Mouse (Mus musculus) MEL (cell line): ENCODE data around the gene Ripor2. TPM values are rescaled to one million over a fixed set of nuclear protein-coding genes. Genes with fewer than 3 reads are reported as not detected.

Experiments used
- DNase-seq: peaks from one replicate; pipeline ENCODE4 v3.0.0; 2011; ENCODE audit warnings: low read depth, low spot score
- H3K27ac ChIP-seq: 2 replicates; pipeline ENCODE4 v1.5.1; 2012; ENCODE audit warnings: low read depth, mild to moderate bottlenecking, control low read depth, low read length, moderate library complexity; ENCODE audit not compliant: control insufficient read depth
- H3K27me3 ChIP-seq, 2 experiments: fragments of 150-350 bp in 1 of 2; sonication (generic) in 1 of 2; 2 replicates each; pipeline ENCODE4 v1.6.1; 2012; ENCODE audit warnings: low read length in 2 of 2, mild to moderate bottlenecking in 2 of 2, improper control_type of control experiment in 1 of 2, moderate library complexity in 1 of 2; ENCODE audit not compliant: insufficient read depth in 2 of 2, control insufficient read depth in 1 of 2
- H3K36me3 ChIP-seq, 2 experiments: 2 replicates each; pipeline ENCODE4 v1.6.1; 2012 to 2014; ENCODE audit warnings: low read length in 2 of 2, improper control_type of control experiment in 1 of 2, inconsistent platforms in 1 of 2, mild to moderate bottlenecking in 1 of 2; ENCODE audit not compliant: insufficient read depth in 2 of 2, control insufficient read depth in 1 of 2
- H3K4me1 ChIP-seq, 2 experiments: fragments of 150-350 bp in 1 of 2; sonication (generic) in 1 of 2; 2 replicates each; pipeline ENCODE4 v1.6.1; 2012; ENCODE audit warnings: low read length in 2 of 2, improper control_type of control experiment in 1 of 2, mild to moderate bottlenecking in 1 of 2; ENCODE audit not compliant: insufficient read depth in 2 of 2, control insufficient read depth in 1 of 2
- H3K4me3 ChIP-seq, 2 experiments: fragments of 150-350 bp in 1 of 2; sonication (generic) in 1 of 2; 2 replicates each; pipeline ENCODE4 v1.5.1; 2012; ENCODE audit warnings: low read depth in 2 of 2, low read length in 2 of 2, mild to moderate bottlenecking in 2 of 2, moderate library complexity in 2 of 2, control low read depth in 1 of 2, improper control_type of control experiment in 1 of 2; ENCODE audit not compliant: control insufficient read depth in 1 of 2, insufficient read depth in 1 of 2
- H3K79me2 ChIP-seq: 2 replicates; pipeline ENCODE4 v1.6.1; 2012; ENCODE audit warnings: mild to moderate bottlenecking, low read length, moderate library complexity; ENCODE audit not compliant: control insufficient read depth, poor library complexity, insufficient read depth
- H3K9ac ChIP-seq: 2 replicates; pipeline ENCODE4 v1.6.1; 2012; ENCODE audit warnings: low read depth, mild to moderate bottlenecking, control low read depth, low read length, moderate library complexity; ENCODE audit not compliant: control insufficient read depth, poor library complexity, severe bottlenecking
- H3K9me3 ChIP-seq: fragments of 150-350 bp; sonication (generic); replicated peaks from 2 replicates; pipeline ENCODE4 v1.6.1; 2012; ENCODE audit warnings: mild to moderate bottlenecking, low read length, improper control_type of control experiment, moderate library complexity; ENCODE audit not compliant: insufficient read depth
- BHLHE40 ChIP-seq: IDR thresholded peaks from 2 replicates; pipeline ENCODE4 v1.6.1; 2012; ENCODE audit warnings: low read depth, mild to moderate bottlenecking, inconsistent platforms, low read length, improper control_type of control experiment, borderline replicate concordance
- CHD1 ChIP-seq: IDR thresholded peaks from 2 replicates; pipeline ENCODE4 v1.6.1; 2012; ENCODE audit warnings: low read depth, mild to moderate bottlenecking, inconsistent platforms, low read length, improper control_type of control experiment
- CHD2 ChIP-seq: IDR thresholded peaks from 2 replicates; pipeline ENCODE4 v1.6.1; 2011; ENCODE audit warnings: low read length, improper control_type of control experiment
- CTCF ChIP-seq, 3 experiments: IDR thresholded peaks in 2 of 3; conservative IDR thresholded peaks in 1 of 3; 2 replicates each; pipeline ENCODE4 v1.5.1; 2011 to 2012; ENCODE audit warnings: low read length in 3 of 3, low read depth in 2 of 3, mild to moderate bottlenecking in 2 of 3, improper control_type of control experiment in 1 of 3, inconsistent platforms in 1 of 3, mixed read lengths in 1 of 3, moderate library complexity in 1 of 3; ENCODE audit not compliant: control insufficient read depth in 1 of 3, insufficient read depth in 1 of 3, poor library complexity in 1 of 3, severe bottlenecking in 1 of 3
- ELF1 ChIP-seq: IDR thresholded peaks from 2 replicates; pipeline ENCODE4 v1.6.1; 2014; ENCODE audit warnings: low read depth, mild to moderate bottlenecking, inconsistent platforms, low read length, improper control_type of control experiment, moderate library complexity
- EP300 ChIP-seq, 2 experiments: IDR thresholded peaks; 2 replicates each; pipeline ENCODE4 v1.6.1; 2011; ENCODE audit warnings: improper control_type of control experiment in 2 of 2, low read length in 2 of 2, low read depth in 1 of 2, mild to moderate bottlenecking in 1 of 2
- ETS1 ChIP-seq: IDR thresholded peaks from 2 replicates; pipeline ENCODE4 v1.6.1; 2012; ENCODE audit warnings: low read depth, mild to moderate bottlenecking, inconsistent platforms, low read length, improper control_type of control experiment, moderate library complexity
- GABPA ChIP-seq: IDR thresholded peaks from 2 replicates; pipeline ENCODE4 v1.6.1; 2012; ENCODE audit warnings: low read depth, mild to moderate bottlenecking, inconsistent platforms, low read length, improper control_type of control experiment, moderate library complexity
- GATA1 ChIP-seq: IDR thresholded peaks from 2 replicates; pipeline ENCODE4 v1.6.1; 2011; ENCODE audit warnings: low read depth, low read length, improper control_type of control experiment
- JUND ChIP-seq: IDR thresholded peaks from 2 replicates; pipeline ENCODE4 v1.6.1; 2011; ENCODE audit warnings: low read depth, mild to moderate bottlenecking, improper control_type of control experiment, low read length
- KAT2A ChIP-seq: conservative IDR thresholded peaks from 2 replicates; pipeline ENCODE4 v1.6.1; 2012; ENCODE audit warnings: low read depth, low read length, improper control_type of control experiment, inconsistent platforms
- MAX ChIP-seq: IDR thresholded peaks from 2 replicates; pipeline ENCODE4 v1.6.1; 2011; ENCODE audit warnings: low read length, improper control_type of control experiment
- MEF2A ChIP-seq: IDR thresholded peaks from 2 replicates; pipeline ENCODE4 v1.6.1; 2014; ENCODE audit warnings: low read depth, mild to moderate bottlenecking, inconsistent platforms, low read length, improper control_type of control experiment; ENCODE audit not compliant: poor library complexity, insufficient replicate concordance, severe bottlenecking; ENCODE audit errors: extremely low read depth
- MXI1 ChIP-seq: IDR thresholded peaks from 2 replicates; pipeline ENCODE4 v1.6.1; 2011; ENCODE audit warnings: mild to moderate bottlenecking, low read depth, low read length, improper control_type of control experiment
- NELFE ChIP-seq: IDR thresholded peaks from 2 replicates; pipeline ENCODE4 v1.6.1; 2011; ENCODE audit warnings: low read depth, low read length, improper control_type of control experiment
- POLR2AphosphoS2 ChIP-seq: IDR thresholded peaks from 2 replicates; pipeline ENCODE4 v1.6.1; 2011; ENCODE audit warnings: low read length, improper control_type of control experiment
- POLR2AphosphoS5 ChIP-seq: IDR thresholded peaks from 2 replicates; pipeline ENCODE4 v1.6.1; 2012; ENCODE audit warnings: low read depth, borderline replicate concordance, mild to moderate bottlenecking, inconsistent platforms, low read length, moderate library complexity, mixed read lengths
- SIN3A ChIP-seq: IDR thresholded peaks from 2 replicates; pipeline ENCODE4 v1.6.1; 2012; ENCODE audit warnings: low read length, improper control_type of control experiment, inconsistent platforms
- TAL1 ChIP-seq: IDR thresholded peaks from 2 replicates; pipeline ENCODE4 v1.6.1; 2012; ENCODE audit warnings: mild to moderate bottlenecking, inconsistent platforms, low read length, moderate library complexity, mixed read lengths
- TBP ChIP-seq: IDR thresholded peaks from 2 replicates; pipeline ENCODE4 v1.8.0; 2011; ENCODE audit warnings: low read depth, low read length, improper control_type of control experiment
- TCF12 ChIP-seq: IDR thresholded peaks from 2 replicates; pipeline ENCODE4 v1.6.1; 2014; ENCODE audit warnings: low read depth, mild to moderate bottlenecking, inconsistent platforms, low read length, improper control_type of control experiment, moderate library complexity
- USF1 ChIP-seq: IDR thresholded peaks from 2 replicates; pipeline ENCODE4 v1.6.1; 2014; ENCODE audit warnings: low read depth, mild to moderate bottlenecking, inconsistent platforms, low read length, improper control_type of control experiment, moderate library complexity
- USF2 ChIP-seq, 2 experiments: IDR thresholded peaks; 2 replicates each; pipeline ENCODE4 v1.6.1; 2011 to 2012; ENCODE audit warnings: improper control_type of control experiment in 2 of 2, low read length in 2 of 2, borderline replicate concordance in 1 of 2, inconsistent platforms in 1 of 2, low read depth in 1 of 2, mild to moderate bottlenecking in 1 of 2; ENCODE audit not compliant: insufficient read depth in 1 of 2
- ZKSCAN1 ChIP-seq: IDR thresholded peaks from 2 replicates; pipeline ENCODE4 v1.6.1; 2012; ENCODE audit warnings: low read depth, mild to moderate bottlenecking, inconsistent platforms, low read length, improper control_type of control experiment, moderate library complexity
- ZMIZ1 ChIP-seq: IDR thresholded peaks from 2 replicates; pipeline ENCODE4 v1.6.1; 2012; ENCODE audit warnings: low read depth, mild to moderate bottlenecking, inconsistent platforms, low read length, improper control_type of control experiment, moderate library complexity
- polyA plus RNA-seq, 2 experiments: library from polyadenylated mRNA; stranded (reverse) in 1 of 2; unstranded in 1 of 2; fragments of >175 nt in 1 of 2; fragments of >200 nt in 1 of 2; gene quantifications; 2 replicates each; pipeline versions ENCODE4 v1.2.1 to v1.2.4; 2012; ENCODE audit warnings: low replicate concordance in 2 of 2, low read depth in 1 of 2; ENCODE audit not compliant: insufficient read length in 2 of 2, insufficient read depth in 1 of 2, missing spikeins in 1 of 2
- total RNA-seq: library from RNA; depleted of rRNA; stranded (reverse); fragments of 300-350 nt; gene quantifications from 2 replicates; pipeline ENCODE4 v1.2.3, GENCODE M21; 2012

Gene Ripor2
- total and polyA plus RNA-seq, 3 experiments, result 13.5 to 18.5 TPM; not detected in 1

DNA sequence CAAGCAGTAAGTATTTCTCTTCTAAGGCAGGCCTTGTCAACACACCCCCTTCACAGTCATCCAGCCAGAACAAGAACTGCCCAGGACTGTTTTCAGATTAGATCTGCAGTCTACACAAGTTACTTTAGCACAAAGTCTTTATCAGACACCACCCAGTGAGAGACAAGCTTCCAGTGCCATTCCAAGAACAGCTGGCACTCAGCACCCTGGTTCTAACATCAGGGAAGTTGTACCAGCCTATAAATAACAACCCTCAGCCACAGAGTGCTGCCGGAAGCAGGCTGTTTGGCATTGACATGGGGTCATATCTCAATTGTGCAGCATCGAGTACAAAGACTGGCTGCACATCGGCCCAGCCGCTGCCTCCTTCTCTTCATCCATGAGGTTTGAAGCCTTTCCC lies 21.0 kb downstream of the Ripor2 start:
- H3K9me3 ChIP-seq, result no peaks in the 10 kb centered on the region
- H3K27ac ChIP-seq, result no peak overlapping the region
- peaks cover 4 to 8% of the 10 kb centered on the region in 2 experiments for H3K4me1 ChIP-seq

DNA sequence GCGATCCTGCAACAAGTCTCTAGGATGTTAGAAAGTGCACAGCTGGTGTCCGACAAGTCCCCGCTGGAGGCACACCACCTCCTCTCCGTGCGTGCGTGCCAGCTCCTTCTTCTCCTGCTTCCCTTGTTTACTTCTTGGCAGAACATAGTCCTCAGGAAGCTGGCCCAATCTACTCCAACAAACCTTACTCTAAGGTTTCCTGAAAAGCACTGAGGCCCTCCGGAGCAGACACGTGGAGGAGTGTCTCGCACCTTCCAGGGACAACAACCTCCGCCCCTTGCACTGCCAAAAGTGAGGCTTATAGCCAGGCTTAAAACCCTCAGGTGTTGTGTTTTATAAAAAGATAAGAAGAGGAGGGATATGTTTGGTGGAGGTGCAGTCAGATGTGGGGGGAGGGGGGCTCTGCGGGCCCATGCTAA lies 21.6 kb downstream of the Ripor2 start:
- no peak for DNase-seq
- Histone ChIP-seq H3K4me3 (no peak overlapping the region), H3K9me3 (no peaks in the 10 kb centered on the region), H3K79me2 (no peaks in the 10 kb centered on the region), H3K4me1 (peaks cover 4 to 8% of the 10 kb centered on the region in 2 experiments), H3K27me3 (no peaks in the 10 kb centered on the region), H3K9ac (no peak overlapping the region), H3K27ac (no peak overlapping the region), H3K36me3 (peaks cover 0 to 6% of the 10 kb centered on the region in 2 experiments; a peak in 3 of 4 replicates)
- no peak for TF ChIP-seq MAX
- no peak for TF ChIP-seq CHD1
- TF ChIP-seq GABPA, result no peak
- TF ChIP-seq CHD2, result no peak

More for the DNA sequence above, 21.0 kb downstream of the Ripor2 start:
- Histone ChIP-seq H3K36me3 (peaks cover 0 to 6% of the 10 kb centered on the region in 2 experiments), H3K9ac (no peak overlapping the region), H3K27me3 (no peaks in the 10 kb centered on the region), H3K4me3 (no peak overlapping the region), H3K79me2 (no peaks in the 10 kb centered on the region)
- peak; percentile 42 for DNase-seq
- TF ChIP-seq TCF12 (peak; percentile 43), NELFE (no peak), USF1 (no peak), SIN3A (peak; percentile 42; the same call in 1 of the 2 replicates), JUND (no peak), EP300 (IDR thresholded peaks at IDR 0.05; ENCODE audit: low read depth in 1 of 2, low read length in 2 of 2) (peak in 1 of 2 experiments; percentile 42; a peak in 1 of 4 replicates), TAL1 (peak; percentile 17; the same call in 1 of the 2 replicates), GATA1 (0 out of 2 replicates have a peak, but pooled peaks have one; percentile 32), ETS1 (peak; percentile 89), MAX (no peak), MEF2A (peak; percentile 65; the same call in 1 of the 2 replicates)

DNA sequence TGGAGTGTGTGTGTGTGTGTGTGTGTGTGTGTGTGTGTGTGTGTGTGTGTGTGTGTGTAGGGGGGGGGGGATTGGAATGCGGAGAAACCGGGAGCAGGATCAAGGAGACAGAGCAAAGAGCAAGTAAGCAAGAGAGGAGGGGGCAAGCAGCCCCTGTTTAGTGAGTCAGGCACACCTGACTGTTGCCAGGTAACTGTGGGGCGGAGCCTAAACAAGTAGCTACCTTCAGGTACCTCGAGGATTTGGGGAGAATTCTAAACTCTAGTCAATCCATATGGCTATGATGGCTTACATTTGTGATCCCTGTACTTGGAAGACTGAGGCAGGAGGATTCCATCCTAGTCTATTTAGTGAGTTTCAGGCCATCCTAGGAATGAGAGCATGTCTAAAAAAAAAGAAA lies 22.1 kb downstream of the Ripor2 start:
- H3K27me3 ChIP-seq, result no peaks in the 10 kb centered on the region
- H3K79me2 ChIP-seq, result no peaks in the 10 kb centered on the region
- H3K36me3 ChIP-seq, result peaks cover 3 to 6% of the 10 kb centered on the region in 2 experiments; a peak in 3 of 4 replicates
- H3K9me3 ChIP-seq, result no peaks in the 10 kb centered on the region
- H3K4me3 ChIP-seq, result no peak overlapping the region
- no peak for DNase-seq
- H3K9ac ChIP-seq, result no peak overlapping the region
- H3K4me1 ChIP-seq, result peaks cover 4 to 8% of the 10 kb centered on the region in 2 experiments
- no peak overlapping the region for H3K27ac ChIP-seq
- TF ChIP-seq POLR2AphosphoS5 (no peak), TCF12 (no peak), CTCF (IDR thresholded peaks at IDR 0.05 in 2 of 3, conservative IDR thresholded peaks at IDR 0.05 in 1 of 3; ENCODE audit: control insufficient read depth in 1 of 3, insufficient read depth in 1 of 3, low read depth in 2 of 3, low read length in 3 of 3, poor library complexity in 1 of 3, severe bottlenecking in 1 of 3) (no peak), USF2 (IDR thresholded peaks at IDR 0.05; ENCODE audit: borderline replicate concordance in 1 of 2, insufficient read depth in 1 of 2, low read depth in 1 of 2, low read length in 2 of 2) (no peak), POLR2AphosphoS2 (no peak), ZMIZ1 (no peak), BHLHE40 (no peak), MXI1 (no peak), ZKSCAN1 (no peak), JUND (no peak), NELFE (no peak), ETS1 (no peak), KAT2A (no peak), ELF1 (no peak), TBP (no peak), GABPA (no peak), GATA1 (no peak)
